Mouse (Mus musculus) urinary bladder, postnatal 14 days (tissue): ENCODE results near the gene Rxrb.

Source experiments
- DNase-seq: peaks from one replicate; pipeline ENCODE4 v3.0.0; 2021; ENCODE audit warnings: low spot score

The Rxrb gene

GRCm38 (mm10) chr17:34057224-34057623, 25.6 kb downstream of the Rxrb start:
- no peak for DNase-seq

DNA sequence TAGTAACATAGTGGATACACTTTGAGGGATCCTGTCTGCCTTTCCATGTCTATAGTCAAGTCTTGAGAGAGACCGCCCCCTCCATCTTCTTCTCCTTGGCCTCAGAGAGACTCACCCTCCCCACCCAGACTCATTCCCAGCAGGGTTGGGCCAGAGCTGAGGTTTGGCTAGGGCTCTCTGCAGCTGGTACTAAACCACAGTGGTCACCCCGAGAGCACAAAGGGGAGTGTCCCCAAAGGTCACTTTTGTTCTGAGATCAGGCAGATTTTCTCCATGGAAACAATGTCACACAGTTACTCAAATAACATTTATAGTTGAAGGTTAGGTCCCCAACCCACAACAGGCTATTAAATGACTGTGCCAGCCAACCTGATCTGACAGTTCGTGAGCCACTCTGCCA, 37.3 kb downstream of the Rxrb start:
- DNase-seq: no peak

GRCm38 (mm10) chr17:34072091-34072490, 40.5 kb downstream of the Rxrb start:
- DNase-seq: no peak

DNA sequence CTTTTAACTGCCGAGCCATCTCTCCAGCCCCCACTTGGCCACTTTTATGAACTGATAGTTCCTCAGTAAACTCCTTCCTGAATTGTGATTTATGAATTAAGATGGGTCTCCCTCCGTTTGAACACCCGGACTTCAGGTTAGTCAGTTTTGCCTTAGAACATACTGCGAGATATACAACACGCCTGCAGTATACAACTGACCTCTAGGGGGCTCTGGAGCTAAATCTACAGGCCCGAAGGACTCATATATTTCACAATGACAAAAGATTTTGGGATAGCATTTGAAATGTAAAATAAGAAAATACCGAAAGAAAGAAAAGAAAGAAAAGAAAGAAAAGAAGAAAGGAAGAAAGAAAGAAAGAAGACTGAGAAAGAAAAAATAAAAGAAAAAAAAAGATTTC, 43.7 kb downstream of the Rxrb start:
- peak; percentile 78 for DNase-seq

DNA sequence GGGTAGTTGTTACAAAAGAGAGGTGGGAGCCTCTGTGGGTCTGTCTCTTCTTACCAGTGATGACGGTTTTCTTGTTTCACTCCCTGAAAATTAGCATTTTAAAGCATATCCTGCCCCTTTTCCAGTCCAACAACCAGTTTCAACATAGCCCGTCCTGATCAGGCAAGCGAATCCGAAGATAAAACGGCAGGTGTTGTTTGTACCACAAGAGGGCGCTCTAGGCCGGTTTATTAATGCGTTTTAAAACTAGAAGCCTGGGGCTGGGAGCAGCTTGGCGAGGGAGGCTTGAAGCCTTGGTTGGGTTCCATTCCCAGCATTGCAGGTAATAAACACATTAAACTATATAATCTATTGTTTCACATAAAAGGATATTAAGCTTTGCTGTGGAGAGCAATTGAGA, 45.9 kb downstream of the Rxrb start:
- peak; percentile 72 for DNase-seq

DNA sequence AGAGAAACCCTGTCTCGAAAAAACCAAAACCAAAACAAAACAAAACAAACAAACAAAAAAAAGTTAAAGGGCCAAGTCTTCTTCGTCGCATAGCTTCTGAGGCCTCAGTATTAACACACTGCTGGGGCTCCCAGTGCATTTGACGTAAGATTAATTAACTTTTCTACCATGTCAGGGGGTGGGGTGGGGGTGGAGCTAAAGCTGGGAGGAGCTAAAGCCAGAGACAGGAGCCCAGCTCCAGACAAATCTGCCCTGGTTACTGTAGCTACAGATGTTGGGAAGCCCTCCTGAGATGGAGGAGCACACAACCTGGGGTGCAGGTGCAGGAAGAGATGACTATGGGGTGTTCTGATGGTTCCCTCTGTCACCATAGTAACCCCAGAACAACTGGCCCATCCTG, 46.5 kb downstream of the Rxrb start:
- no peak for DNase-seq

- no peak for DNase-seq
These were observed 47.4 kb downstream of the Rxrb start for GRCm38 (mm10) chr17:34079002-34079401.

DNA sequence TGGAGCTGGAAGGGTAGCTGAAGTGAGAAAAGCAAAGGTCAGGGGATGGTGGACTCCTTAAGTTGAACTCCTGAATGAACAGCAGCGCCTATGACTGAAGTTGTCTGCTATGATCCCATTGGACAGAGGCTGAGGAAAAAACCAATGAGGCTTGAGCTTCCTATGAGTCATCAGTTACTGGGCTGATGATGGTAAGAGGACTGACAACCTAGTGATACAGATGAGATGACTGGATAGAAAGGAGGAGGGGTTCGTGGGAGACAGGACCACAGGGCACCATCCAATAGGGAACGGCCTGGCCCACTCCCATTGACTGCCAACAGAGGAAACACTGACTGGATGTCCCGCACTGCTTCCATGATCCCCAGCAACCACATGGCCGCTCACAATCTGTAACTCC, 48.0 kb downstream of the Rxrb start:
- DNase-seq: peak; percentile 19

DNA sequence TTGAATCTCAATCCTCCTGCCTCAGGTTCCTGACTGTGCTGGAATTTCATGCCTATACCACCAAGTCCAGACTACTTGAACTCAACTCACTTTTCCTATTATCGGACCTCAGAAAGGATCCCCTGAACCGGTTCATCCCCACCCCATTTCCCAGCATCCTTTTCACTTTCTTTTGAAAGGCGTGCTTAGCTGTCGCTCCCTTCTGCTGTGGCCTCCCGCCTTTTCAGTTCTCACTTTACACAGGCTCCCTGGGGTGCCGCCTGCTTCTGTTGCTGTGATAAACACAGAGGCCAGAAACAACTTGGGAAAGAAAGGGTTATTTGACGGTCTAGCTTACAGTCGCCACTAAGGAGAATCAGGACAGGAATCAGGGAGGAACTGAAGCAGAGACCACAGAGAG, 51.5 kb downstream of the Rxrb start:
- no peak for DNase-seq

DNA sequence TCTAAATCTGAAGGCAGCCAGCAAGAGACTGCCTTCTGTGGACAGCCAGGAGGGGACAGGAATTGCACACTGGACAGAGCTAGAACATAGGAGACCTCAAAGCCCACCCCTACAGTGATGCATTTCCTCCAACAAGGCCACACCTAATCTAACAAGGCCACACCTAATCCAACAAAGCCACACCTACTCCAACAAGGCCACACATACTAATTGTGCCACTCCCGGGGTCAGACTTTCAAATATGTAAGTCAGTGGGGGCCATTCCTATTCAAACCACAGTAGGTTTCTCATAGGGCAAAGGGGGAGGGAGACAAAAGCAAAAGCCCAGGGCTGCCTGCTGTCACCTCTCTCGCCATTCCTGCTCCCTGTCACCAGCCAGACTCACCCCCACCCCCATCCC, 55.8 kb downstream of the Rxrb start:
- DNase-seq: no peak
